Mouse (Mus musculus) bone marrow, adult 2 months (tissue): ENCODE measurements around the gene Zscan20. TPM values are rescaled to one million over a fixed set of nuclear protein-coding genes. Genes with fewer than 3 reads are reported as not detected.
A peak's percentile ranks its signal among the peaks of the same experiment; 100 is the strongest.
"Not testable (repeated sequence)": the region's sequence is repeated elsewhere in the genome, so short reads cannot be mapped to it uniquely, and the experiment has no call there.

Experiments used
- H3K27ac ChIP-seq: fragments of 200-500 bp; 2 replicates; pipeline ENCODE4 v1.5.1; 2012; ENCODE audit warnings: low read depth, mild to moderate bottlenecking, control low read depth, inconsistent platforms, low read length; ENCODE audit not compliant: control insufficient read depth, poor library complexity, insufficient read depth
- H3K4me1 ChIP-seq: fragments of 200-500 bp; 2 replicates; pipeline ENCODE4 v1.6.1; 2011; ENCODE audit warnings: low read length; ENCODE audit not compliant: control insufficient read depth, insufficient read depth
- H3K4me3 ChIP-seq: fragments of 200-500 bp; replicated peaks from 2 replicates; pipeline ENCODE3; 2011; ENCODE audit warnings: mild to moderate bottlenecking, low read depth, low read length, control low read depth; ENCODE audit not compliant: control insufficient read depth
- CTCF ChIP-seq: fragments of 200-500 bp; IDR thresholded peaks from 2 replicates; pipeline ENCODE4 v1.5.1; 2011; ENCODE audit warnings: low read length, control low read depth; ENCODE audit not compliant: control insufficient read depth, insufficient read depth
- POLR2A ChIP-seq: fragments of 200-500 bp; IDR thresholded peaks from 2 replicates; pipeline ENCODE4 v1.6.1; 2011; ENCODE audit warnings: low read depth, mild to moderate bottlenecking, control low read depth, low read length, borderline replicate concordance; ENCODE audit not compliant: control insufficient read depth
- WGBS: fragments of 180-500 bp; shearing (Covaris S2); methylation state at CpG from one replicate; pipeline ENCODE4 v1.1.7; 2018; 5-methylcytosine and 5-hydroxymethylcytosine counted together
- polyA plus RNA-seq: library from polyadenylated mRNA; stranded (reverse); fragments of >200 nt; gene quantifications from 2 replicates; pipeline ENCODE4 v1.2.4, GENCODE M21; 2011; ENCODE audit warnings: low replicate concordance; ENCODE audit not compliant: missing spikeins, insufficient read depth, insufficient read length

Zscan20 gene
- polyA plus RNA-seq, 1 experiment: 7.4 TPM

DNA sequence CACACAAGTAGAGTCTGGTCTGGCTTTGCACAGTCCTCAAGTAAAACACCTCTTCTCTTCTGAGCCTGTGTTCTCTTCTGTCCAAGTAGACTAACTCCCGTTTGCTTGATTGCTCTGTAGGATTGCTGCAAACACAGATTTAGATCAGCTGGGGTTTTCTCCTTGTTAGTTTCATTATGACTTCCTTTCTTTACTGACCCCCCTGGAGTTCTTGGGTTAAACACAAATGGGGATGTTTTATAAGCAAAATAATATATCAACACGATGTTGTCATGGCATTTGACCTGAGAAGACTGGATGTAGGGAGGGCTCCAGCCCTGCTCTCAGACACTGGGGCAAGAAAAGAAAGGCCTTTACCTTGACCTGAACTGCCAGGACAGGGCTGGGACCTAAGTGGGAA lies 9.1 kb upstream of the Zscan20 start:
- Histone ChIP-seq H3K4me1 (peaks cover 2% of the 10 kb centered on the region; the same call in 1 of the 2 replicates), H3K27ac (peak overlapping the region; percentile 49), H3K4me3 (no peak overlapping the region)
- no peak for TF ChIP-seq POLR2A
- no peak for TF ChIP-seq CTCF
- WGBS: 6% methylated on average over 2 of the region's 2 CpGs

DNA sequence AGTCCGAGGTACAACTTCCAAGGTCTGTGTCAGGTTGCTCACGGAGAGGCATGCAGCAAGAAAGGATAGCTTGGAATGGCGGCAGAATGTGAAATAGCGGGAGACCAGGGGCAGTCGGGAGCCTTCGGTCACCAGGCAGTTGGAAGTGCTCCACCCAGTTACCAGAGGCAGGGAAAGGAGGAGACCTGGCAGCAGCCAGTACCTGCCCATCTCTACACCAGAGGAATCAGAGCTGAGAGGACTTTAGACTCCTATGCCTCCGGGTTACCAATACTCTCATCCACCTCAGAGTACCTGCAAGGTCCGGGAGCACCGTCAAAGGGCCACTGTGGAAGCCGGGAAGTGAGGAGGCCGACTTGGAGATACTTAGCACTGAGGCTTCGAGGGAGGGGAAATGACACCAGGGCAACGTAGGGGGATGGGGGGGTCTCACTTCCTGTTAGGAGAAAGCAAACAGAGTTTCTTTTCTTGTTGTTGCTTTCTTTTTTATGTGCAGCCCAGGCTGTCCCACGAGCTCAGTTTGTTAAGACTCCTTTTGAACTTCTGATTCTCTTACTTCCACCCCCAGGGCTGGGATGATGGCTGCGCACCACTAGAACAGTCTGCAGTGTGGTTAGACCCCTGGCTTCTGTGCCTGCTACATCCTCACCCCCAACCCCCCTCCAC lies 8.5 kb upstream of the Zscan20 start, which contains the start of gene Tlr12:
Gene Tlr12 (minus strand): TSS at position 374 of the 666 bp plus-strand sequence.
- TF ChIP-seq CTCF: no peak
- TF ChIP-seq POLR2A: no peak
- H3K27ac ChIP-seq: peak within 1 kb of the TSS; percentile 49
- peak within 1 kb of the TSS; percentile 33 for H3K4me3 ChIP-seq
- peaks cover 2% of the 10 kb centered on the region; the same call in 1 of the 2 replicates for H3K4me1 ChIP-seq
- 18% methylated on average over 15 of the region's 15 CpGs for WGBS

DNA sequence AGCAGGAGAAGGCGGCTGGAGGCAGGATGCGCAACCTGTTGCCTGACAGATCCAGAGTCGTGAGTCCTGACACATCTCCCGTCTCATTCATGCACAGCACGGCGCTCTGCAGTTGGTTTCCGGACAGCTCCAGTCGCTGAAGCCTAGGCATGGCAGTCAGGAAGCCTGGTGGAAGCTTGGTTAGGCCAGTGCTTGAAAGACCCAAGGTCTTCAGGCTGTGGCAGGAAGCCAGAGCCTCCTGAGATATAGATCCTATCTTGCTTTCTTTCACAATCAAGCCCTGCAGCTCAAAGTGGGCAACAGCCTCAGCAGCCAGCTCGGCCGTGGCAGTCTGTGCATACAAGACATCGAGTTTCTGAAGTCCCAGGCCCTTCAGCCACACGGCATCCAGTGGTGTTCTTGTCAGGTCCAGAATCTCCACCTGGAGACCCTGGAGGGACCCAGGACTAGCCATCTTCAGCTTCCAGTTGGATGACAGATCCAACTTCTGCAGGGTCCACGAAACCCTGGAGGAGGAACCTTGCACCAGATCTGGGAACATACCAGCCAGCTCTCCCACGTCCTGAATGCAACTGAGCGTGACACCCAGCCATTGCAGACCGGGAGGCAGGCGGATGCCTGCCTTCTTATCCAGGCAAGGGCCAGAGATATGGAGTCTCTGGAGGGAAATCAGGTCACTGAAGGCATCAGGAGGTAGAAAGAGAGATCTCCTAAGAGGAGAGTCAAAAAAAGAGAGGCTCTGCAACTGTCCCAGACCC lies 7.6 kb upstream of the Zscan20 start:
- Histone ChIP-seq H3K27ac (no peak overlapping the region), H3K4me1 (peaks cover 2% of the 10 kb centered on the region; the same call in 1 of the 2 replicates), H3K4me3 (peak overlapping the region; percentile 16)
- 6% methylated on average over 17 of the region's 17 CpGs for WGBS
- TF ChIP-seq POLR2A (no peak), CTCF (no peak)

DNA sequence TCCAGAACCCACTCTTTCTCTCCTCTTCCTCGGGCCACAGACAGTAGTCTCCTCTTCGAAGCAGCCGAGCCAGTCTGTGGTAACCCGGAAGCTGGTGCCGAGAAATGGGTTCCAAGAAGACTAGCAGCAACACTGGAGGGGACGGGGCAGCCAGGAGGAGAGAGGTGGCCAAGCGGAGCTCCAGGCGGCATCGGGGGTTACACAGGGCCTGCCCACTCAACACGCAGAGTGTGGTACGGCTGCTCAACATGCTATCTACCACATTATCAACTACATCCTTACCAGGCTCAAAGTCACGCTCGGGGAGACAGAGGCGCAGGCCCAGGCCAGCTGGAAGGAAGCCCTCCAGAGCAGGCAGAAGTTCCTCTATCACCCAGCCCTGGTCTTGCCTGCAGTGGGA lies 5.9 kb upstream of the Zscan20 start:
- Histone ChIP-seq H3K27ac (no peak overlapping the region; the same call in 1 of the 2 replicates), H3K4me3 (peak overlapping the region; percentile 5), H3K4me1 (peaks cover 2% of the 10 kb centered on the region; the same call in 1 of the 2 replicates)
- 24% methylated on average over 14 of the region's 14 CpGs for WGBS
- TF ChIP-seq POLR2A: no peak
- TF ChIP-seq CTCF: no peak

DNA sequence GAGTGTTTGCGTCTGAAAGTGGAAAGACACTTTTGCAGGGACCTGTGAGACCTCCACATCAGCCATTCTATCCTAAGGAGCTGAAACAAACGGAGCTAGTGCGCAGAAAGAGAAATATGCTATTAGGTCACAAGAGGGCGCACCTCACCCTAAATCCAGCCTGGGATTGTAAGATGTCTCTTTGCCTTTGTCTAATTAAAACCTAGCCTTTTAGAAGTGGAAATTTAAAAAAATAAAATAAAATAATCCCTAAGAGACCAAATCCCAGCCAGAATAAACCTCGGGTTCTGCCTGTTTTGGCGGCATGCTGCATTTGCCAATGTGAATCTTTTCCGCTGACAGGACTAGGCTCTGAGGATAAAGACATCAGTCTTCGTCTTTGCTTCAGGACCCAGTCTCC lies 3.4 kb upstream of the Zscan20 start:
- TF ChIP-seq CTCF (peak; percentile 45), POLR2A (no peak)
- Histone ChIP-seq H3K27ac (no peak overlapping the region), H3K4me1 (peaks cover 2% of the 10 kb centered on the region; the same call in 1 of the 2 replicates), H3K4me3 (no peak overlapping the region)
- 25% methylated on average over 8 of the region's 8 CpGs for WGBS

DNA sequence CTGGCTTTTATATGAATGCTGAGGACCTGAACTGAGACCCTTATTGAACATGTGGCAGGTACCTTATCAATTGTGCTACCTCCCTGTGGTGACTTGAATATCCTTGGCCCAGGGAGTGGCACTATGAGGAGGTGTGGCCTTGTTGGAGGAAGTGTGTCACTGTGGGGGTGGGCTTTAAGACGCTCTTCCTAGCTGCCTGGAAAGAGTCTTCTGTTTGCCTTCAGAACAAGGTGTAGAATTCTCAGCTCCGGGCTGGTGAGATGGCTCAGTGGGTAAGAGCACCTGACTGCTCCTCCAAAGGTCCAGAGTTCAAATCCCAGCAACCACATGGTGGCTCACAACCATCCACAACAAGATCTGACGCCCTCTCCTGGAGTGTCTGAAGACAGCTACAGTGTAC lies 1.8 kb upstream of the Zscan20 start:
- H3K27ac ChIP-seq, H3K4me1 ChIP-seq, H3K4me3 ChIP-seq: not testable (repeated sequence)
- WGBS: 78% methylated on average over 3 of the region's 3 CpGs

DNA sequence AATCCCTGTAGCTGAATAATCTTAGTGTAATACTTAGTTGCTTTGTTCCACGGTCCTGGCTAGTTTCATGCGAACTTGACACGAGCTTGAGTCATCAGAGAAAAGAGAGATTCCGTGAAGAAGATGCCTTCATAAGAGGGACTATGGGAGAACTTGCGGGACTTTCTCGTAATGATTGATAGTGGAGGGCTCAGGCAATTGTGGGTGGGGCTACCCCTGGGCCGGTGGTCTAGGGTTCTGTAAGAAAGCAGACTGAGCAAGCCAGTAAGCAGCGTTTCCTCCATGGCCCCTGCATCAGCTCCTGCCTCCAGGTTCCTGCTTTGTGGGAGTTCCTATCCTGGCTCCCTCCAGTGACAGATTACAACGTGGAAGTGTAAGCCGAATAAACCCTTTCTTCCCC lies 808 bp upstream of the Zscan20 start:
- Histone ChIP-seq H3K4me1 (no peaks in the 10 kb centered on the region), H3K4me3 (no peak overlapping the region), H3K27ac (no peak overlapping the region)
- no peak for TF ChIP-seq POLR2A
- TF ChIP-seq CTCF: no peak
- WGBS: 45% methylated on average over 10 of the region's 10 CpGs

DNA sequence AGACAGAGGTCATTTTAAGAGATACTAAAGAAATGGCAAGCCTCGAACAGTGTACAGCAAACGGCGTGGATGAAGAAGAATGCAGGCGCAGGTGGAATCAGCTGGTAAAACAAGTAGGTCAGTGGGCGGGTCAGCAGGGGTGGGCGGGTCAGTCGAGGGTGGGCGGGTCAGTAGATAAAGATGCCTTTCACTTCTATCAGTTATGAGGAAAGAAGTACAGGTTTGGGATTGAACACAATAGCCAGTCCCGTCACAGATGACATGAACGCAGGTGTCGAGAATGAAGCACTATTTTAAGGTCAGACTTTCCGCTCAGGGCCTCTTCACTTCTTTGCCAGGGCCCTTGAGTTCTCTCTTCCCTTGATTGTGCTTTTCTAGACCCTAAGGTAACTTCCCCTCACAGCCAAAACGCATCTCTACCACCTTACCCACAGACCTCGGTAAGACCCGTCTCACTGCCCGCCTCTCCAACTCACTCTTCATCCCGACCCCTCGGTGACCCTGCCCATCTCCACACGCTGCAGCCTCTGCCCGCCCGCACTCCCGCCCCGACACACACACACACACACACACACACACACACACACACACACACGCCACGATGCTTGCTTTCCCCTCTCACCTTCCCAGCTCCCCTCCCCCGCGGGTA lies 498 bp downstream of the Zscan20 start:
- Histone ChIP-seq H3K4me3 (peak overlapping the region; percentile 89), H3K27ac (peak overlapping the region; percentile 56), H3K4me1 (no peaks in the 10 kb centered on the region)
- TF ChIP-seq POLR2A: no peak
- TF ChIP-seq CTCF: no peak
- 12% methylated on average over 26 of the region's 27 CpGs for WGBS
